Mouse (Mus musculus) ovary, postnatal 10 days (tissue): ENCODE data around the gene Mall.
A peak's percentile ranks its signal among the peaks of the same experiment; 100 is the strongest.

ENCODE experiments used
- DNase-seq: peaks from one replicate; pipeline ENCODE4 v3.0.0; 2022; ENCODE audit warnings: low spot score

Gene Mall

GRCm38 (mm10) chr2:127730301-127730997 is 717 bp upstream of the Mall start:
- DNase-seq: no peak

DNA sequence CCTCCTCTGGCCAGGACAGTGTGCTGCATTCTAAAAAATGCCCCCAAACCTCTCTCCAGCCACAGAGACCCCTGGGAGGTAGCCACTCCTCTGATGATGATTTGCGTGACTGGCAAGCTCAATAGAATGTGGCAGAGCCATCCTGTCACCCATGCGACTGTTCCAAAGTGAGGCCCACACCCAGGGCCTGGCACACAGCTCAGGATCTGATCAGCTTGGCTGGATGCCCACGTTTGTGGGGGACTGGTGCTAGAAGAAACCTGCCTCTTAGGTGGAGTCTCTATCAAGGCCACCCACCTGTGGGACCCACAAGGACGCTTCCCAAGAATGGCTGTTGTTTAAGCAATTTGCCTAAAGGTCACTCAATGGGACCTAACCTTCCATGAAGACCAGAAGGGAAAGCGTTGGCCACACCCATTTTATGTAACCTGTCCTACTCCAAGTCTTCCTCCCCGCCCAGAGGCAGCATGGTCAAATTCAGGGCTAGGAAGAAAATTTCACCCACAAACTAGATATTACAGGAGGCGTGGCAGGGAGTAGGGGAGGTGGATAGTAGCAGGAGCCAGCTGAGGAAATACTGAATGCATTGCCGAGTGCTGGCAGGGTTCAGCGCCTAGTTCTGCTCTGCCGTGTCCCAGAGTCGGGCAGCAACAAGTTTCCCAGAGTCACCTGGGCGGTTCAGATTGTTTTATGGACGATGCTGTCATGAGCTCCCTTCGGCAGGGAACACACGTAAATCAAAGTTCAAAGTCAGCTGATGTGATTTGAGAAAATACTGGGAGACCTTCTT is 876 bp downstream of the Mall start:
- no peak for DNase-seq

DNA sequence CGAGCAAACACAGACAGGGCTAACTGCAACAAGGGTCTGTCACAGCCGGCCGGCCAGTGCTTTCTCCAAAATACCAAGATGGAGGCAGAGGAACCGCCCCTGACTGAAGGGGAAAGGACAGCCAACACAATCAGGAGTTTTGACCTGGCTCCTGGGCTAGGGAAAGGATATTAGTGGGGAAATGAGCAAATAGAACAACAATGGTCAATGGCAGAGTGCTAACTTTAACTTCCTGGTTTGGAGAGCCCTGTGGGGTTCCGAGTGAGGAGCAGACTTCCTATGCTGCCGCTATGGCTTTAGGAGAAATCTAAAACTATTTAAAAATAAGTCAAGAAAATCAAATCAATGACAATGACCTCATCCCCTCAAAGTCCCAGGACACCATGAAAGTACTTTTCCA is 1.6 kb downstream of the Mall start:
- no peak for DNase-seq

- no peak for DNase-seq
Observed at GRCm38 (mm10) chr2:127723193-127723592, 6.5 kb downstream of the Mall start.

DNA sequence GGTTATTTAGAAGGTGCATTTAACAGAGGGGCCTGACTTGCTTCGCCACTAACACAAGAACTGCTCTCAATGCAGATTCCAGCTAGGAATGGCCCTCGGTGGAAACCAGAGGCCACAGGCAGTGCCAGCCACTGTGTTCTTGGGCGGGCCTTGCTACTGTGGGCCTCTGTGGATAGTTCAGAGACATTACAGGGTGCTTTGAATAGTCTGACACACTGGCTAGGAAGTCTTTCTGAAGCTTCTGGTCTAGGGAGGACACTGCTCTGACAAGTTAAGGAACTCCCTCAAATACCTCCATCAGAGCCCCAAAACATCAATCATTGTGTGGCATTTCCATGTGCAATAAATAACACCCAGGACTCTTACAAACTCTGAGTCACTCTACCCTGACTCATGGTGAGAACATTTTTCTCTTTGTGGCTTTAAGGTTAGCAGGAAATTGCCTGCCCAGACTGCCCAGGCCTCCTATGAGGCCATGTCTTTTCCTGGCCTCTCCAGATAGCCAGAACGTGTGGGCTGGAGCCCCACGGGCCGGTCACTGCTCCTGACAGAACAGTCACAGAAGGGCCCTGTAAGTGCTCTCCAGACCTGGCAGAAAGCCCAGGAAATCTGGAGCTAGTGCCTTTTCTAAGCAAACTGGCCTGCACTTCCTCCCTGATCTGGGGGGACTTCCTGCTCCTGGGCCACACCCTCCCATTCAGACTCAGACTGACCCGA is 7.4 kb downstream of the Mall start:
- DNase-seq: peak; percentile 26

DNA sequence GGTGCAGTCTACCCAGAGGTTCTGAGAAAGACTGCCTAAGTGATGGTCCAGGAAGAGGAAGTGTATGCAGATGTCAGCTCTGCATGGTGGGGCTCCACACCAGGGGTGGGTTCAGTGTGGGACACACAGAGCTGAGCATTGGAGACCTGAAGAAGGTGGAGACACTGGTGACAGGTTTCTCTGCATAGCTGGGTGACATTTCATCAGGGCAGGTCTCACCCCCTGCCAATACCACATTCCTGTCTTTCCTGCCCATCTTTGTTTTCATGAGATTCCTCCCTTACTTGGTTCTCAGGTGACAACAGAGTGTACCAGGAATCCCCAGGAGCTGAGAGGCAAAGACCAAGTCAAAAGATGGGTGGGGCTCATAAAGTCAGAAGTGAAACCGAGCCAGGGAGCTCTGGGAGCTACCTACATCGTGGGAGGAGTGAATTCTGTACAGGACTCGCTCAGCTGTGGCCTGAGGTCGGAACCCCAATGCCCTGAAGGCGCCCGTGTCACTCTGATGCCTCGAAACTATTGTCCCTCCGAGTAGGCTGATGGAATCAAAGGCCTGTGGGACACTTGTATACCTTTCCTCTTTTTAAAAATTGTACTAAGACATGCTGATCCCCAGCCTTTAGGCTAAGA is 10.8 kb downstream of the Mall start:
- no peak for DNase-seq

DNA sequence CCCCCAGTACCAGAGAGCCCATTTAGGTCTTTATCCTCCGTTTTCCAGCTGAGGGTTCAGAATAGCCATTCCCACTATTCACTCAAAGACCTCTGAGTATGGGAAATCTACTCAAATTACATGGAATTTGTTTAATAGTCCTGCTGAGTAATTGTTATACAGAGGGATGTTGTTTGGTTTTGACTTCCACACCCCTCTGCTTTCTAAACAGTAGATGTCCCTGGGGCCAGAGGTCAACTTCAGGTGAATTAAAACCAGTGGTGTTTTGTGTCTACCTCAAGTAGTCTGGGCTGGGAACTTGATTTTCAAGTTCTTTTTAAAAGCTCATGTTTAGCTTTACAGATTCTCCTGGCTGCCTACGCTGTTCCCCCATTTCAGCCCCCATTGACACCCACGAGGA is 15.0 kb downstream of the Mall start:
- DNase-seq: no peak

DNA sequence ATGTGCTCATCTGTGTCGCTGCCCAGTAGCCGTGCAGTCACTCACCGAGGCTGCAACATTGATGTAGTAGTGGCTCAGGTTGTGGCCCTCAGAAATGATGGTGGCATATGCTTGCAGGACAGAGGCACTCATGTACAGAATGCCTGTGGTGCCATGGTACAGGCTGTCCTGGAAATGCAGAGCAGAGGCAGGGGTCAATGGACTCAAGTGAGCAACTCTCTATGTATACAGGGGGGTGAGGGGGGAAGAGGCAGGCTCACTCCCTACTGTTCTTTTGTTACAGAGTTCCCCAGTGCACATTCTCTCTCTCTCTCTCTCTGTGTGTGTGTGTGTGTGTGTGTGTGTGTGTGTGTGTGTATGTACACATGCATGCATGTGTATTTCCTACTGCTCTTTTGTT is 20.9 kb downstream of the Mall start:
- no peak for DNase-seq

- no peak for DNase-seq
Observed at GRCm38 (mm10) chr2:127708060-127708459, 21.7 kb downstream of the Mall start.

DNA sequence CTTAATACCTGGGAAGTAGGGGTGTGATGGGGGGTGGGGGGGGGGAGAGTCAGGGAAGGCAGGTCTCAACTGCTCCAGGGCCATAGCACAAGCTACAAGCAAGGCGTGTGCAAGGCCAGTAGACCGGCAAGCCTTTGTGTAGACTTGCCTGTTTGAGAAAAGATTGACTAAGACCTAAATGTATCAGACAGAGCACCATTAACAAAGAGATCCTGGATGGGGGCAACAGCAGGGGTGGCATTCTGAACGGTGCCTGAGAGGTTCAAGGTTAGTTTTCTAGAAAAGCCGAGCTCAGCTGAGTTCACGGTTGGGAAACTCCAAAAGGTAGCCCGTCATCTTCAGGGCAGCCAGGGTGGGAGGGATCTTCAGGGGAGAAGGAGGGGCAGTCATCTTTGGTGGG is 24.5 kb downstream of the Mall start:
- DNase-seq: no peak

GRCm38 (mm10) chr2:127689239-127689638 is 40.5 kb downstream of the Mall start:
- DNase-seq: no peak

- DNase-seq: no peak
Observed at GRCm38 (mm10) chr2:127683687-127684331, 45.9 kb downstream of the Mall start.

GRCm38 (mm10) chr2:127667843-127668506 is 61.8 kb downstream of the Mall start:
- no peak for DNase-seq

DNA sequence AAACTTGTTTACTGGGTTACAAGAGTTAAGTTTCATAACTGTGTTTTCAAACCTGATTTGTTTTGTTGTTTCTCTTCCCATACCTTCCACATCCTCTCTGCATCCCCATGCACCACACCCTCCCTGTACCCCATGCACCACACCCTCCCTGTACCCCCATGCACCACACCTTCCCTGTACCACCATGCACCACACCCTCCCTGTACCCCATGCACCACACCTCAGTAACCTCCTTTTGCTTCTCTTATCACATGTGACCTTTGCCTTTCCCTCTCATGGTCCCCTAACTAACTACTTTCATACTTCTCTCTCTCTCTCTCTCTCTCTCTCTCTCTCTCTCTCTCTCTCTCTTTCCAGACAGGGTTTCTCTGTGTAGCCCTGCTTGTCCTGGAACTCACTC is 62.7 kb downstream of the Mall start:
- DNase-seq: no peak

DNA sequence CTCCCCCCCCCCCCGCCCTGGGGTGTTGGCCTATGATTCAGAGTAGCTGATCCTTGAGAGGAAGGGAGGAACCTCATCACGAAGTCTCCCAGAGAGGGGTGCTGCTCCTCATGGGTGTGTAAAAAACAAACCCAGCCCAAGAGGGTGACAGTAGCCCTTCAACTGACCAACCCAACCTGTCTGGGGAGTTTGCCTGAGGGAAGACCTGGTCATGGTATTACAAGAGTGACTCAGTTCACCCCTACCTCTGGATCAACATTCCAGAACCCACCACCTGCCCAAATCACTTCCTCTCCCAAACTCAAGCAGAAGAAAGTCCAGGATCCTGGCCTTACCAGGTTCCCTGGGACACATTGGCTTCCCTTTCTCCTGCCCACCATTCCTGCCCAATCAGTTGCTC is 67.0 kb downstream of the Mall start:
- DNase-seq: no peak

DNA sequence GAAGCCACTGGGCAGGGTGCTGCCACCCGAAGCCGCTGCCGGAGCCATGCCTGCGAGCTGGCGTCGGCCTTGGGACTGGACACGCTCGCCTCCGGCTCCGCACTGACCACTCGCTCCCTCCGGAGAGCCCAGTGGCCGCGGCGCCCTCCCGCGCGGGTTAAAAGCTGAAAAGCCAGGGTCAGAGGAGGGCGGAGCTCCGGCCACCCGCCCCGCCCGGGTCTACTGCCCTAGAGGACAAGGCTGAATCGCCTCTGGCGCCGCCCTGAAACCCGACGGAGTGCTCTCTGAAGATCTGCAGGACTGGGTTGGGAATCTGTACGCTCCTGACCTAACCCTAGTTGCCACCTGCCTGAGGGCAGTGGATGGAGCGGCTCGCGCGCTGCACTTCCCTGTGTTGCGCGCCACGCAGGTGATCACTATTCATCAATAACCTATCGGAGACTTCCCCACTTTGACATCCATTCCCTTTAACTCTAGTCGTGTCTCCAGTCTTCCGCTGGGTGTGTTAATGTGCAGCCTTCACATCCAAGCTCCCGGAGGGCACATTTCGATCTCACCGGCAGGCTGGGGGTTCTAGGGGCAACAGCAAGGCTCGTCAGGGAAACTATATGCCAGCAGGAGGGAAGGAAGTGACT is 73.5 kb downstream of the Mall start, which contains the start of gene Mal:
Gene Mal, minus strand, starts transcription at position 610 of the 635 bp plus-strand sequence.
- DNase-seq: peak; percentile 6

- DNase-seq: no peak
Observed at GRCm38 (mm10) chr2:127655419-127655818, 74.3 kb downstream of the Mall start.

DNA sequence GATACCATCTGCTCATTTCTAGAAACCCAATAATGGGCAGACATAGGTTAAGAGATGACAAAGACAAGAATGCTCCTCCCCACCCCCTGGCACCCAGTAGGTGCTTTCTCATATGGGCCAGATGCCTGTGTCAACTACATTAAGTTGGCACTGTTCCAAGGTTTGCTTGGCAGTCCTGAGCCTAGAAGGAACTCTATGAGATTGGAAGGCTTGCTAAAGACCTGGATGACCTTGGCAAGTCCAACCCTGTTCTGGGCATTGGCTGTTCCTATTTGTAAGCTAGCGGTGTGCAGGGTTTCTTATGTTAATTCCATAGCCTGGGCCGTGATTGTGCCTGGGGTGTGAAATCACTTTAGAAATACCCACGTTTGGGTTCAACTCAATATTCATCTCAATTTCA is 74.9 kb downstream of the Mall start:
- DNase-seq: no peak
